Mouse (Mus musculus): ENCODE measurements at regions not wholly inside any gene's neighbourhood (a gene's known extent, or its start where the extent isn't known, plus 50 kb on each side); places are given as distances from the start of the nearest gene placed in this dataset.

- CTCF ChIA-PET: interaction anchor here (0.6 kb wide), 1 partner anchor 24 kb away, joined by 5 read pairs; no protein-coding TSS in a partner anchor
Observed at GRCm38 (mm10) chr13:112070757-112071156, 217.5 kb upstream of the Ankrd55 start.

- CTCF ChIA-PET: interaction anchor here (0.6 kb wide), 1 partner anchor 23 kb away, joined by 5 read pairs; no protein-coding TSS in a partner anchor
Observed at GRCm38 (mm10) chr13:112071209-112071955, 216.9 kb upstream of the Ankrd55 start.

DNA sequence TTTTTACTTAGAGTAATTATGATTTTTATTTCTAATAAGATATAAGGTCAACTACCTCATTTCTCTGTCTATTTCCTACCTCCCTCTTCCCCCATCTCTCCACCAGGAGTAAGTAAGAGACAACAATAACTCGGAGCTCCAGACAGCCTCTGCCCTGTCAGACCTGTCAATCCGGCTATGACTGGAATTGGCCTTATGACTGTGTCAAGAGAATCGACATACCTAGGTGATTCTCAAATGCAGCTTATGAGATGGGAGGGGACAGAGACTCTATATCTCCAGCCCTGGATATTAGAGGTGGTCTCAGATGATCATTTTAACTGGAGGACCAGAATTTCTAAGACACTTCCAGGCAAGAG, 216.3 kb upstream of the Ankrd55 start:
- CTCF ChIA-PET: no interaction called here

GRCm38 (mm10) chr13:112073519-112074406, 214.5 kb upstream of the Ankrd55 start:
- CTCF ChIA-PET: interaction anchor here (0.8 kb wide), 1 partner anchor 73 kb away, joined by 3 read pairs; no protein-coding TSS in a partner anchor

- CTCF ChIA-PET: no interaction called here
Observed at GRCm38 (mm10) chr13:112075847-112076479, 212.3 kb upstream of the Ankrd55 start.

- CTCF ChIA-PET: no interaction called here
Observed at GRCm38 (mm10) chr13:112078088-112078487, 210.2 kb upstream of the Ankrd55 start.

DNA sequence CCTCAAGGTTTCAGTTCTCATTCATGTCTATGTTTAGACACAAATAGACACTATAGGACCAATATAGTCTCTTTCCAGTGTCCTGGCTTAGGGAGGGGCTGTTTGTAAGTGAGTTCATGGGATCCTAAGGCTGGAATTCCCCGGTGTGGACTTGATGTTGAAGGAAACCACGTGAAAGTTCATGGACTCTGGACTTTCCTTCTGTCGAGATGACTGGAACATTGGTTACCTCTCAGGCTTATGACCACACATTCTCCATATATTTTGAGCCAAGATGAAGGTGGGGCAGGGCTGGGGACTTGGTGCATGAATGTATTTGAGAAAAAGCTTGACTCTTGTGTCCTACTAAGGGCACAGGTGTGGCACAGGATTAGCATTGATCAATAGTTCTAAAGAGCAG, 206.3 kb upstream of the Ankrd55 start:
- CTCF ChIA-PET: no interaction called here

GRCm38 (mm10) chr13:112084484-112085278, 203.6 kb upstream of the Ankrd55 start:
- CTCF ChIA-PET: interaction anchor here (0.6 to 1.0 kb wide), 2 partner anchors 22 to 71 kb away, joined by 3 read pairs; no protein-coding TSS in a partner anchor

DNA sequence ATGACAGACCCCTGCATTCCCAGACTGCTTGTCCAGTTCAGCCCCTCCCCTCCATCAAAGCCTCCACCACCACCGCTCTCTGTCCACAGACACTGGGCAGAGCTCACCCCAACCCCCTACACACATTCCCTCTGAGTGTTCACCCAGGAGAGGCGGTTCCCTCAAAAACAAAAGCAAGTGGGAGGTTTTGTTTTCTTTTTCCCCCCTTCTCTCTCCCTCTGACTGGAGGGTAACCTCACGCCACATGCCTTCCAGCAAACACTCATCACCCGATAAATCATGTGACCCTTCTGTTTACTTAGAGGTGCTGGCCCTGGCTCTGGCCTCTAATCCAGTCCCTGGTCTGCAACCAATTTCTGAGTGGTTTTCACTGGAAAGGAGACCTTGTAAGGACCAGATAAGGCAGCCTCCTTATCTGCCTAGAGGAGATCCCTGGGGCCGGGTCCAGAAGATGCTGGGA, 199.9 kb upstream of the Ankrd55 start:
- CTCF ChIA-PET: interaction anchor here (0.7 kb wide), 2 partner anchors 185 to 515 kb away, joined by 3 to 6 read pairs; no protein-coding TSS in a partner anchor

GRCm38 (mm10) chr13:112090737-112091136, 197.5 kb upstream of the Ankrd55 start:
- CTCF ChIA-PET: interaction anchor here (0.7 kb wide), 1 partner anchor 169 kb away, joined by 3 read pairs; no protein-coding TSS in a partner anchor

GRCm38 (mm10) chr13:112095595-112096139, 192.6 kb upstream of the Ankrd55 start:
- CTCF ChIA-PET: no interaction called here

DNA sequence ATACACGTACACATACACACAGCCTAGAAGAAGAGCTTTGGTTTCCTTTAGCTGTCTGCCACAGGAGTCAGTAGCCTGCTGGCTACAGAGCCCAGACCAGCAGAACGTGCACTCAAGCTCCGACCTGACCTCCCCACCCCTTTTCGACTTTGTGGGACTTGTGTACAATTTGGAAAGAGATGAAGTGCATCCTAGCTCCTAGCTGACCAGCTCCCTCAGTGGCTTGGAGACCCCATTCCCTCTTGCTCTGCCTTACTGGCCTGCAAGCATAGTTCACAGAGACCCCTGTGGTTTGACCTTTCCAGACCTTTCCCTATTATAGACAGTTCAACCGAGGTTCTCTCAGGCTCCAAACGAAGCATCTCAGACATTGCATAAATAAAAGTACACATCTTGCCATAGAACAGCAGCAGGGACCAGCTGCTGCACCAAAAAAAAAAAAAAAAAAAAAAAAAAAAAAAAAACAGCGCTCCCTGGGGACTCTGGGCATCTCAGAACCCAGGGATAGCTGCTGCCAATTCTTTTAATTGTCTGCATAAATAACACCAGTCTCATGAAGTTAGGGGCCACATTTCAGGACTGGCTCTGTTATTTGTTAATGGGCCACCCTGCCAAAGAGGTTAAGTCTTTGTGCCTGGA, 188.2 kb upstream of the Ankrd55 start:
- CTCF ChIA-PET: no interaction called here

DNA sequence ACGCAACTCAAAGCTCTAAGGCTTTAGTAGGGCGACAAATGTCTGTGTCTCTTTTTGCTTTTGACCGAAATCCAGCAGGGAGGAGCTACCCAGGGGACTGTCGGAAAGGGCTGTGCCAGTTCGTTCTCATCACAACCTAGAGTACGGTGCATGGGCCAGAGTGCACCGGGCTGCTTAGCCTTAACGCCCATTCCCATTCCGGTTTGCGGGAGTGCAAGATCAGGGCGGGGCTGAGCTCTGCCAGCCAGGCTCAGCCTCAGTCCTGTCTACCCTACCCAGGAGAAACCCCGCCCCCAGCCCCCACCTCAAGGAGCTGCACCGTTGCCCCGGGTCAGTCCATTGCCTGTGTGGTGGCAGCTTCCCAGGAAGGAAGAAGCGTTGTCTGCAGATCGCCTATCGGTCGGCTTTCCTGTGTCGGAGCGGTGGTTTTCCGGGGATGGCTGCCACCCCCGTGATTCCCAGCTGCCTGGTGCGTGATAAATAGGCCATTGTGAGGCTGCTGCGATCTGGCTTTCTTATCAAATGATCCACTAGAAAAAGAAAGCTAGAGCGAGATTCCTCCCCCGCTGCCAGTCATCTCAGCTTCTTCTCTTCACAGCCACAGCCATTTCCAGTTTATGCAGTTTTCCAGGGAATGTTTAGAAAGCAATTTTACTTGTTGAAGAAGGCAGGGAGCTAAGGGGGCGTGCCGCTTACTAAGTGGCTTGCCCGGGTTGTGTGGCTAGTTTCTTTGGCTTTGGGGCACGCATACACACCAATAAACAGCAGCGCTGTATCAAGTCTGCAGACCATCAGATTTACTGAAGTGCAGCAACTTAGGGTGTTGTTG, 187.4 kb upstream of the Ankrd55 start:
- CTCF ChIA-PET: no interaction called here

- CTCF ChIA-PET: no interaction called here
Observed at GRCm38 (mm10) chr13:112101421-112101756, 186.9 kb upstream of the Ankrd55 start.

- CTCF ChIA-PET: interaction anchor here (0.7 kb wide), 1 partner anchor 125 kb away, joined by 3 read pairs; no protein-coding TSS in a partner anchor
Observed at GRCm38 (mm10) chr13:112105953-112106352, 182.3 kb upstream of the Ankrd55 start.

- CTCF ChIA-PET: no interaction called here
Observed at GRCm38 (mm10) chr13:112114741-112115201, 173.5 kb upstream of the Ankrd55 start.

GRCm38 (mm10) chr13:112116101-112116726, 172.0 kb upstream of the Ankrd55 start:
- CTCF ChIA-PET: interaction anchor here (0.7 kb wide), 1 partner anchor 113 kb away, joined by 5 read pairs; no protein-coding TSS in a partner anchor

- CTCF ChIA-PET: interaction anchor here (0.6 kb wide), 1 partner anchor 627 kb away, joined by 3 read pairs; no protein-coding TSS in a partner anchor
Observed at GRCm38 (mm10) chr13:112118564-112118963, 169.7 kb upstream of the Ankrd55 start.

DNA sequence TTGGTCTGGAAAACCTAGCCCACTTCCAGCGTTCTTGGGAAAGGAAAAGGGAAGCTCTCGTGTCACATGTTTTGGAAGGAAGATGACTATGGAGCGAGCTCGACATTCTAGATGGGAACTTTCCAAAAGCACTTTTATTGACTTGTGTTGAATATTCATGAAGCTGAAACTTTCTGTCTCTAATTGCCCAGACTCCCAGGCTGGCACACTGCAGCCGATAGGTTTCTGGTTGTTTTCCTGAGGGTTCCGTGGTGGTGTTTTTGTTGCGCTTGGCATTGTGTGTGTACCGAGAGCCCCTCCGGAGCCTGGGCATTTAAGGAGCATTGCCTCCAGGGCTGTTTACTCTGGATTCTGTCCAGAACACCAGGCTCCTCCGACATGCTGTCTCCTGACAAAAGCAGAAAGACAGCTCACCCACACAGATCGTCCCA, 168.6 kb upstream of the Ankrd55 start:
- CTCF ChIA-PET: no interaction called here
